Mouse (Mus musculus): ENCODE results near the gene Fxyd3.

Gene Fxyd3

DNA sequence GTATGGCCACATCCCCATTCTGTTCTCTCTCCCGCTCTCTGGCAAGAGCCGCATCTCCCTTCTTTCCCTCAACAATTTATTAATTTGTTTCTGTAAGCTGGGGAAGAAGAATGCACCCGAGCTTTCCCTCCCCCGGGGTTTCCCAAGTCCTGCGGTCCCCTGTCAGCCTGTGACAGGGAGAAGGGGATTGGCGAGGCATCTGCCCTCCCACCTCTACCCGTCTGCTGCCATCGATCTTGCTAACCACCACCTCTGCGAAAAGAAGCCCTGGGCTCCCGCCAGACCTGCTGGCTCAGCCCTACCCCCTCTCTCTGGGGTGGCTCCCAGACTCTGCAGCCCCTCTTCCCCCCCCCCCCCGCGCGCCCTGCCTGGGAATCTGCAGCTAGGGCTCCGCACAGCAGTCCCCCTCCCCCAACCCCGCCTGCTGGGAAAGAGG, 26.6 kb downstream of the Fxyd3 start:
- in situ Hi-C loops (cut with MboI, MseI) = no loop called here

DNA sequence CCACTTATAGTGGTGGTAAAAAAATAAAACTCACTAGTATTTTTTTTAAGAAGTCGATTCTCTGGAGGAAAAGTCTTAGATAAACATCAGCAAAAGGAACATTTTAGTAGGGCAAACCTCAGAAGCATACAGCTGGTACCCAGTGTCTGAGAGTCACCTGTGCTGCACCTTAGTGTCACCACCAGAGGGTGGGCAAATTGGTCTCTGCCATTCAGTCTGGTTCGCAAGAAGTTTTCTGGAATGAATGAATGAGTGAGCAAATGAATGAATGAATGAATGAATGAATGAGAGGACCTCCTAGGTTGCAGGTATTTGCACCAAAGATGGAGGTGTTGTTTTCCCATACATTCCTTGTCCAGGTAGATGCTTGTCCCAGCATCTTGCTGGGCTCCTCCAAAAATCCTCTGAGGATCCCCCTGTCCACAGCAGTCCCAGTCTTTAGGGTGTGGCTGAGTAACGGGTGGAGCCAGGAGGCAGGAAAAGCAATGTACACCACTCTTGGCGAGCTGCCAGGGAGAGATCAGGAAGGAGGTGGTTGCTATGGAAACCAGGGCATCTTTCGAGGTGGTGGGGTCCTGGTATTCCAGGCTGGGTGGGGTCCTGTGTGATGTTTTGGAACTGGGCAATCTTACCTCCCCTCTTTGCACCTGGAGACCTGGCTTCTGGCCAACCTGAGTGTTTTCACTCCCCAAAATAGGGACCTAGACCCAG, 27.2 kb downstream of the Fxyd3 start:
- in situ Hi-C loops (cut with MboI, MseI) = no loop called here

DNA sequence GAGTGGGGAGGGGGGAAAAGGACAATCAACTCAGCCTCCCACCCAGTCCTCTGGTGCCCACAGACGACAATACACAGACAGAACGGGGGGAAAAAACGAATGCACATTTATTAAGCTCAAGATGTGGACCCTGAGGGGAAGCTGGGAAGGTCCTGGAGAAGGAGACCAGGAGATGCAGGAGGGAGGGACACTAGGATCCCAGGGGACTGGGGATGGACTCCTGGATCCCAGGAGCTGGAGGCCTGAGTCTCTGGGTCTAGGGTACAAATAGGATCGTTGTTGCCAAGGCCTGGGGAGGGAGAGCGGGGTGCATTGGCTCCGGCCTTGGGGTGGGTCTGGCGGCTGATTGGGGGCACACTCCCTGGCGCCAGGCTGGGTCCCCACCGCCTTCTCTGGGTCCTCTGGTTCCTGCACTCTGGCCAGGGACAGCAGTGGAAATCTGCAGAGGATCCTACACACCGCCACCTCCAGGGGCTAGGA, 34.0 kb downstream of the Fxyd3 start, which contains the start of gene Fxyd5:
Gene Fxyd5 (minus strand): TSS at position 51 of the 480 bp plus-strand sequence.
- in situ Hi-C loops (cut with MboI, MseI) = no loop called here

DNA sequence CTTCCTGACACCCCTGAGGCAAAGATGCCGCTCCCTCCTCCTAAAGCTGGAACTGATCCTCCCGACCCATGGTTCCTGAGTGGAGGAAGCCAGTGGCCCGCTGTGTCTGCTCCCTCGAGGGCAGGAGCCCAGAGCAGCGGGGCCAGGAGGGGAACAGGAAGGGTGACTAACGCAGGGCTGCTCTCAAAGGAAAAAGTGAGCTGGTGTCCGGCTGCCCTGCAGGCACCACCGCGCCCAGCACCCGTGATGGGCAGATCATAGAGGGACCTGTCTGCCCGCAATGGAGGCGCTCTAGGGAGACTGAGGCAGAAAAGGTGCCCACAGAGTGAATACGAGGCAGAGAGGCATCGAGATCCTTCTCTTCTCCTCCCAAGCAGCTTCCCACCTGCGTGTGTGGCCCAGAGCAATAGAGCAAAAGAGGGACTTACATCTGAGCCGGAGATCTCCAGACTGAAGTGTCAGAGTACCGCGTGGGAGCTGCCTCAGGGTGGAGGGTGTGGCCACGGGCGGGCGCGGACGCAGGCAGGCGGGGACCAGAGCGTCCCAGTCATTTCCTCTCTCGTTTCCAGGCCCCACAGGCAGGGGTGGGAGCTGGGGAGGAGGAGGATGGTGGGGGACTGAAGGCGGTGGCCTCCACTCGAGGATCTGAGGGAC, 34.7 kb downstream of the Fxyd3 start:
- in situ Hi-C loops (cut with MboI, MseI) = no loop called here

DNA sequence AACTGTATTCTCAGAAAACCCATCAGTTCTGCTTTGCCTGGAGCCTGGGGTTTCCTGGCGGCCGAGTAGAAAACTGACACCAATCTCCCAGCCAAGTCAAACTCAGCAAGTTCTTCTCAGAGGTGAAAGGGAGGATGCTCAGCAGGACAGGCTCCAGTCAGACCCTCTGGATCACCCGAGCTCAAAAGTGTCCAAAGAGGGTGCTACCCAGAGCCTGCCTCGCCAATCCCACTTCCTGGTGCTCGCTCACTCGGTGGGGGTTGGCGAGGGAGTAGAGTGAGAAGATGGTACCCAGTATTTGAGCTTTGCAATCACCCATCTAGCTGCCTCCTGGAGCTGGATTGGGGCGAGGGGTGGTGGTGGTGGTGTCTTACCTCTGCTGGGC, 35.5 kb downstream of the Fxyd3 start:
- in situ Hi-C loops (cut with MboI, MseI) = no loop called here

DNA sequence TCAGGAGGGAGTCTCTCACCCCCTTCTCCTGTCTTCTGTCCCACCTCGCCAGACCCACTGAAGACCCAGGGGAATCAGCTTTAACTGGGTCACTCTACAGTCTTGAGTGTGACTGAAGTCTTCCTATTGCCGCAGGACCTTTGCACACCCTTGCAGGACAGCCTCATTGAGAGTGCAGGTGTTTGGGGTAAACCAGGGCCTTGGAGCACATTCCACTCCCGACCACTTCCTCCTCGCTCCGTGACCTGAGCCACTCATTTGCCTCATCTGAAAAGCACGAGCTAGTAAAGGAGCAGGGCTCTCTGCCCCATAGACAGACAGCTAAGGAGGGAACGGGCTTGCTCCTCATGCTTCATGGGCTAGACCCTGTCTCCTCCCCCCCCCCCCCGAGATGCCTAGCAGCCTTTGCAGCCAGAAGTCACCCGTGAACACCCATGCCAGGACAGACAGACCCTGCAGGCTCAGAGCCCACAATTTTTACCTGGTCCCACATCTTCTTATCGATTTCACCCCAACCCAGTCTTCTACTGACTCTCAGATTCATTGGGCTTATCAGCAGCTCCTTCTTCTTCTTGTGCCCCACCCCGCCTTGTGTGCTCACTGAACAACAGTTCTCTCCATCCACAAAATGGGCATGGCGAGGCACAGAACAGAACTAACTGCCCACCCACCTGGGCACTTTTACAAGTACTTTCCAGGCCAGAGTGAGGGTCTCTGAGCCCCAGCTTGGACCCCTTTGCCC, 36.1 kb downstream of the Fxyd3 start:
- in situ Hi-C loops (cut with MboI, MseI) = no loop called here

DNA sequence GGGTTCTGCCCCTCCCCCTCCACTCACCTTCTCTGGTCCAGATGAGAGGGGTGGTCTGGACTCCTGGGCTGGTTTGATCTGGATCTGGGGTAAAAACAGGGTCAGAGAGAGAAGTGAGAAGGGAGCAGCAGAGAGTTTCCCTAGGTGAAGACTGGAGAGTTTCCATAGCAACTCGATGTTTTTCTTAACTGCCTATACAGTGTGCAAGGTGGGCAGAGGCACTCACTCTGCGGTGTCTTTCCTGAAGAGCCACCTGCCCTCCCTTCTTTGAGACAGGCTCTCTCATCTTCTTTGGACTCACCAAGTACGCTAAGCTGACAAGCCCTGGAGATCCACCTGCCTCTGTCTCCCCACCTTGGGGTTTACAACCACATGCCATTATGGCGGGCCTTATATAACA, 37.5 kb downstream of the Fxyd3 start:
- in situ Hi-C loops (cut with MboI, MseI) = no loop called here

DNA sequence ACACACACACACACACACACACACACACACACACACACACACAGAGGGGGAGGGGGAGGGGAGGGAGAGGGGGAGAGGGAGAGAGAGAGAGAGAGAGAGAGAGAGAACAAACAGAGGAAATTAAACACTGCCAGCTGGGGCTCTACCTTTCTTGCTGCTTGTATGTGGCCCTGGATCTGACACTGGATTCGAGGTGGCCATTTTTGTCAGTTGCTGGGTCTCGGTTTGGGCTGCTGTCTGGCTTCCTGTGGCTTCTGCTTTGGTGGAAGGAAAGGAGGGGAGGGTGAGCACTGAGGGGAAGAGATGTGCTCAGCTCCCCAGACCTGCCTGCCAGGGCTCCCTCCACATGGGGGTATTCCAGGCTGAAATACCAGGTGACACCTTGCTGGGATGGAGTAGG, 38.8 kb downstream of the Fxyd3 start:
- in situ Hi-C loops (cut with MboI, MseI) = no loop called here

DNA sequence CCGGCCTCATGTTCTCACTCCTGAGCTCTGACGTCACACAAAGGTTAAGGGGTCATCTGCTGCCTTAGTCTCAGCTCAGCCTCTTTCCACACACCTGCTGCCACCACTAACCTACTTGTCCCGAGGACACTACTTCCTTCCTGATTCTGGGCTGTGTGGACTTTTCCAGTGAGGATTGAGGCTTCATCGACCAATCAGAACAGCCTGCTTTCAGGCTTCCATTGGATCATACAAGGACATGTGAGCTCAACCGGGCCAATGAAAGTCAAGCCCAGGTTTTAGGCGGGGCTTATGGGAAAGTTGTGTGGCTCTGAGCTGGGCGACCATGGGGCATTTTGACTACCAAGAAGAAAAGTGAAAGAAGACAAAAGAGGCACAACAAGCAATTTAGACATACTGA, 39.6 kb downstream of the Fxyd3 start:
- in situ Hi-C loops (cut with MboI, MseI) = no loop called here

DNA sequence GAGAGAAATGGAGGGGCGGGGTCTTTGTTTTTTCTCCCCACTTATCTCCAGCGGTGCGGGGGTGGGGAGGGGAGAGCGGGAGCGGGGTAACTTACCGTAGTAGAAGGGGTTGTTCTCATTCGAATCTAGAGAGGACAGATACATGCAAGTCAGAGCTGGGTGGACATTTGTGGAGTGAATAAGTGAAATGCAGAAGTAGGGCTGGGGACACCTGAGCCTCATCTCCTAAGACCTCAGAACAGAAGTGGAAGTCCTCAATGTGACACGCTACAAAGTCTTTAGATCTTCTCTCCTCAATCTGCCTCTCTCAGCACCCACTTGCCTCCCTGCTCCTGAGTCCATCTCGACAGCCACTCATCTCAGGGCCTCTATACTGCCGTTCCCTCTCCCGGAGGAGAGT, 41.2 kb downstream of the Fxyd3 start:
- in situ Hi-C loops (cut with MboI, MseI) = no loop called here

DNA sequence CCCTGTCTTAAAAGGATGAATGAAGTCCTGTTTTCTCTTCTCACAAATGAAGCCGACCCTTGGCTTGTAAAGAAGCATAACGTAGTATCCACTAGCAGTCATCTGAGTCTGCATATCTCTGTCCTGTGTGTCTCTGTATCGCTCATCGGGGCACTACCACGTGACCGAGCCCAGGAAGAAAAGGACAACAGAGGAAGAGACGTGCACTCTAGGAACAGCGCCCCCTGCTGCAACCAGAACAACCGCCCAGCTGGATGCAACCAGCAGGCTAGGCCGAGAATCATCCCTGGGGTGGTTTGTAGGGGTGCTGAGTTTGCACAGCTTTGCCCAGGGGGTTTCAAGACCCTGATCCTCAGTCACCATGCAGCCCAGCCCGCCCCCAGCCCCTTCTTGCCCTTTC, 41.7 kb downstream of the Fxyd3 start:
- in situ Hi-C loops (cut with MboI, MseI) = no loop called here

DNA sequence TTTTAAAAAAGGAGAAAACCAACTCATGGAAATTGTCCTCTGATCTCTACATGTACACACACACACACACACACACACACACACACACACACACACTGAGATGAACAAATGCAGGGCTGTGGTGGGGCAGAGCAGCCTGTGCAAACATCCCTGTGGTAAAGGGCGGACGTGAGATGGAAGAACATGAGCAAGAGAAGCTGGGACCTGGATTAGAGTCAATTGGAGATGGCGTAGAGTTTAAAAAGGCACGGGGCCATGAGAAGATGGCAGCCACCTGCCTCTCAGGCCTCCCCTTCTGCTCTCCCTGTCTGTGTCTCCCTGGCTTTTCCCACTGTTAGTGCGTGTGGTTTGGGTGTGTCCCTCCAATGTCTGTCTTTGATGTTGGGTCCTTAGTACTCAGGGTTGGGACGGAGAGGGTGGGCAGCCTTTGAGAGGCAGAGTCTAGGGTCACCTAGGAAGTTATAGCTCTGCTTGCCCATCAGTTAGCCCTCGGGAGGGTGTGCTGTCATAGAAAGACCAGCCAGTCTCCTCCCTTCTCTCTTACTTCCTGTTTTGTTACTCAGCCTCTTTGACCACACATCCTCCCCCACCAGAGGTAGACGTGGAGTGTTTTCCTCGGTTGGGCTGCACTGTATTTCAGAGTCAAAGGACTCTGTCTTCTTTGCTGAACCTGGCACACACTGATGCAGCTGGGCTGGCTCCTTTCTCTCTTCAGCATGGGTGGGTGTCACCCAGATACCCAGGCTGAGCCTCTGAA, 42.9 kb downstream of the Fxyd3 start:
- in situ Hi-C loops (cut with MboI, MseI) = no loop called here

DNA sequence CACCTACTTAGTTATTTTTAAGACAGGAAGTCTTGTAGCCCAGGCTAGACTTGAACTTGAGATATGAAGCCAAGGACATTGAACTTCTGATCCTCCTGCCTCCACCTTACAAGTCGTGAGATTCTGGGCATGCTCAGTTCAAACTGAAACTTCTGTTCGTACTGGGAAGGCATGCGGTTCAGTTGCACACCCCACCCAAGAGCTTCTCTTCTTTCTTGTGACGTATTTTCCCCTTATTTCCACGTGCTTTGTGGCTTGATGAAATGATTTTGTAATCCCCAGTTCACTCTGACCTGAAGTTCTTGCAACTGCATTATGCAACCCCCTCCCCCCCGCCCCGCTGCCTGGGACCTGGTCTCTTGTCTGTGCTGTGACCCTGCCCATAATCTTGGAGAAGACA, 44.8 kb downstream of the Fxyd3 start:
- in situ Hi-C loops (cut with MboI, MseI) = no loop called here

DNA sequence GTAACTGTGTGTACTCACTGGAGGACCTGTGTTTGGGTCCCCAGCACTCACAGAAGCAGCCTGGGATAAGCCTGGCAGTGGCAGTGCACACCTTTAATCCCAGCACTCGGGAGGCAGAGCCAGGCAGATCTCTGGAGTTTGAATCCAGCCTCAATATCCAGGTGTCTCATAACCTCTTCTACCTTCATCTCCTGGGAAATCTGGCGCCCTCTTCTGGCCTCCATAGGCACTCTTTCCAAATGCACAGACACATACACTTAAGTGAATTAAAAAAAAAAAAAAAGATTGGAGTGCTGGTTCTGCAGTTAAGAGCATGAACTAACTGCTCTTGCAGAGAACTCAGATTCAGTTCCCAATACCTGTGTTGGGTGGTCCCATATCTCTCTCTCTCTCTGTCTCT, 45.8 kb downstream of the Fxyd3 start:
- in situ Hi-C loops (cut with MboI, MseI) = no loop called here

DNA sequence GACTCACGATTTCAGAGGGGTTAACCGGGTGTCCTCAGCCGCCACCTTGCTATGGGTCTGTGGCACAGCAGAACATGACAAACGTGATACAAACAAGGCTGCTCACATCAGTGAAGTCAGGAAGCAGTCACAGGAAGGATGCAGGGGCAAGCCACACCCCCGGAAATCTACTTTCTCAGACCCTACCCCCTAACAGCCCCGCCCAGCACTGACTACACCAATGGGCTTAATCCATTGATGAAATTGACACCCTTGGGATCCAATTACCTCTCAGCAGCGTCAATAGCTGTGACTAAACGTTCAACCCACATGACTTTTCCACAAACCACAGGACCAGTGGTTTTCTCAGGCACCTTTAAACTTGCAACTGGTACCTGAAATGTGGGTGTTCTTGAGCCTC, 47.9 kb downstream of the Fxyd3 start:
- in situ Hi-C loops (cut with MboI, MseI) = no loop called here

Measured in T-helper 17 cell (primary cell).